Mouse (Mus musculus) kidney, postnatal 0 days (tissue): Measurements from ENCODE around the gene Ptpn23. TPM values are rescaled to one million over a fixed set of nuclear protein-coding genes. Genes with fewer than 3 reads are reported as not detected.

Experiments
- ATAC-seq: fragments of 200-750 bp; cut with Nextera tagmentation; replicated peaks from 2 replicates; pipeline ENCODE4 v1.8.0; 2017; ENCODE audit warnings: low read depth, moderate number of reproducible peaks, moderate TSS enrichment, moderate library complexity; ENCODE audit not compliant: low FRiP score
- DNase-seq: peaks from one replicate; pipeline ENCODE4 v3.0.0-alpha.2; 2016; ENCODE audit warnings: low spot score
- H3K27ac ChIP-seq: fragments of 300-500 bp; sonication (generic); 2 replicates; pipeline ENCODE4 v1.5.1; 2014; ENCODE audit warnings: mild to moderate bottlenecking
- H3K27me3 ChIP-seq: fragments of 300-500 bp; sonication (generic); 2 replicates; pipeline ENCODE4 v1.6.1; 2014; ENCODE audit warnings: low read length, mixed read lengths; ENCODE audit not compliant: insufficient read depth
- H3K36me3 ChIP-seq: fragments of 300-500 bp; sonication (generic); 2 replicates; pipeline ENCODE4 v1.6.1; 2014; ENCODE audit warnings: low read length, mixed read lengths; ENCODE audit not compliant: insufficient read depth
- H3K4me1 ChIP-seq: fragments of 300-500 bp; sonication (generic); replicated peaks from 2 replicates; pipeline ENCODE4 v1.6.1; 2014; ENCODE audit warnings: antibody characterized with exemption, low read length, mixed read lengths; ENCODE audit not compliant: insufficient read depth
- H3K4me2 ChIP-seq: fragments of 300-500 bp; sonication (generic); 2 replicates; pipeline ENCODE4 v1.6.1; 2014; ENCODE audit warnings: mild to moderate bottlenecking, low read length, moderate library complexity, mixed read lengths
- H3K4me3 ChIP-seq: fragments of 300-500 bp; sonication (generic); replicated peaks from 2 replicates; pipeline ENCODE4 v1.5.1; 2014; ENCODE audit warnings: low read depth, low read length
- H3K9ac ChIP-seq: fragments of 300-500 bp; sonication (generic); 2 replicates; pipeline ENCODE4 v1.6.1; 2014; ENCODE audit warnings: low read depth, low read length
- H3K9me3 ChIP-seq: fragments of 300-500 bp; sonication (generic); replicated peaks from 2 replicates; pipeline ENCODE4 v1.6.1; 2016; ENCODE audit warnings: low read length, inconsistent platforms, mixed read lengths
- CTCF ChIP-seq: IDR thresholded peaks from 2 replicates; pipeline ENCODE4 v1.5.1; 2016; ENCODE audit warnings: antibody characterized with exemption, low read depth, mild to moderate bottlenecking, moderate library complexity
- WGBS: fragments of 180-500 bp; shearing (Covaris S2); extraction: QIAGEN DNeasy Blood & Tissue Kit; methylation state at CpG from one replicate; pipeline ENCODE4 v1.1.7; 2014; 5-methylcytosine and 5-hydroxymethylcytosine counted together
- polyA plus RNA-seq: library from polyadenylated mRNA; unstranded; fragments of >200 nt; fragmentation: Nextera tagmentation; extraction: Ambion mirVana; gene quantifications from 2 replicates; pipeline ENCODE4 v1.2.1, GENCODE M21; 2015

Gene Ptpn23
- polyA plus RNA-seq, 1 experiment from 2014 or later, result 11.7 TPM

GRCm38 (mm10) chr9:110436041-110436440, 28.0 kb upstream of the Ptpn23 start:
- H3K9me3 ChIP-seq, result no peaks in the 10 kb centered on the region
- ATAC-seq (no peak), DNase-seq (no peak)
- no peak overlapping the region for H3K27ac ChIP-seq
- H3K4me2 ChIP-seq, result no peak overlapping the region
- 92% methylated on average over 11 of the region's 11 CpGs for WGBS
- no peak overlapping the region for H3K9ac ChIP-seq
- H3K36me3 ChIP-seq, result peaks cover 19% of the 10 kb centered on the region; the same call in 1 of the 2 replicates
- no peak for TF ChIP-seq CTCF
- H3K4me1 ChIP-seq, result no peaks in the 10 kb centered on the region
- no peaks in the 10 kb centered on the region for H3K27me3 ChIP-seq
- H3K4me3 ChIP-seq, result no peak overlapping the region

- H3K9ac ChIP-seq, result no peak overlapping the region
- H3K4me3 ChIP-seq, result no peak overlapping the region
- no peak for TF ChIP-seq CTCF
- H3K36me3 ChIP-seq, result peaks cover 26% of the 10 kb centered on the region; the same call in 1 of the 2 replicates
- DNase-seq (no peak), ATAC-seq (no peak)
- no peaks in the 10 kb centered on the region for H3K27me3 ChIP-seq
- no peaks in the 10 kb centered on the region for H3K4me1 ChIP-seq
- no peaks in the 10 kb centered on the region for H3K9me3 ChIP-seq
- no peak overlapping the region for H3K4me2 ChIP-seq
- 96% methylated on average over 2 of the region's 2 CpGs for WGBS
- no peak overlapping the region for H3K27ac ChIP-seq
These were observed 25.0 kb upstream of the Ptpn23 start for GRCm38 (mm10) chr9:110433045-110433444.

GRCm38 (mm10) chr9:110431241-110431640, 23.2 kb upstream of the Ptpn23 start:
- 87% methylated on average over 8 of the region's 8 CpGs for WGBS
- H3K4me2 ChIP-seq, result no peak overlapping the region
- no peaks in the 10 kb centered on the region for H3K4me1 ChIP-seq
- H3K27ac ChIP-seq, result no peak overlapping the region
- DNase-seq (no peak), ATAC-seq (no peak)
- peaks cover 32% of the 10 kb centered on the region; the same call in 1 of the 2 replicates for H3K36me3 ChIP-seq
- H3K9ac ChIP-seq, result no peak overlapping the region
- TF ChIP-seq CTCF, result no peak
- no peaks in the 10 kb centered on the region for H3K27me3 ChIP-seq
- H3K4me3 ChIP-seq, result no peak overlapping the region
- H3K9me3 ChIP-seq, result no peaks in the 10 kb centered on the region

DNA sequence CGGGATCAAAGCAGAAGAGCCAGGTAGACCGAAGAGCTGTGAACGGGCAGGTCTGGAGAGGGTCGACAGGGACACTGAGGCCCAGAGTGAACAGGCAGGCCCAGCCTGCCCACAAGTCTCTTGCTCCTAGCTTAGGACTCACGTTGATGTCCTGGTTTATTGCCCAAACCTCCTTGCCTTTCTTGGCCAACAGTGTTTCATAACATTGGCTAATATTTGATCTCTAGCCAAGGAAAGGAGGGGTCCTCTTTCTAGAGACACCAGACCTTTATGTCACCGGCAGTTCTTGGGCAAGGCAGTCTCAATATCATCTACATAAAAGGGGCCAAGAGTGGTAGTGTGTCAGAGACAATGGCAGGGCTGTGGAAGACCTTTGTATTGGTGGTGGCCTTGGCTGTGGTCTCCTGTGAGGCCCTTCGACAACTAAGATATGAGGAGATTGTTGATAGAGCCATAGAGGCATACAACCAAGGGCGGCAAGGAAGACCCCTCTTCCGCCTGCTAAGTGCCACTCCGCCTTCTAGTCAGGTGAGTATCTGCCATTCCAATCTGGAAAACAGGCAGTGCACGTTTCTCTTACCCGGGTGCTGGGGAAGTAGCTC, 11.6 kb upstream of the Ptpn23 start, which contains the start of gene Ngp:
Gene Ngp, plus strand, starts transcription at position 237 of the 602 bp plus-strand sequence.
- Histone ChIP-seq H3K4me2 (no peak within 1 kb of the TSS), H3K27ac (no peak within 1 kb of the TSS), H3K4me3 (no peak within 1 kb of the TSS), H3K9me3 (no peaks in the 10 kb centered on the region), H3K36me3 (no peaks in the 10 kb centered on the region), H3K27me3 (no peaks in the 10 kb centered on the region), H3K9ac (no peak within 1 kb of the TSS), H3K4me1 (no peaks in the 10 kb centered on the region; the same call in 1 of the 2 replicates)
- DNase-seq (no peak), ATAC-seq (no peak)
- WGBS, result 89% methylated on average over 12 of the region's 12 CpGs
- TF ChIP-seq CTCF, result no peak

DNA sequence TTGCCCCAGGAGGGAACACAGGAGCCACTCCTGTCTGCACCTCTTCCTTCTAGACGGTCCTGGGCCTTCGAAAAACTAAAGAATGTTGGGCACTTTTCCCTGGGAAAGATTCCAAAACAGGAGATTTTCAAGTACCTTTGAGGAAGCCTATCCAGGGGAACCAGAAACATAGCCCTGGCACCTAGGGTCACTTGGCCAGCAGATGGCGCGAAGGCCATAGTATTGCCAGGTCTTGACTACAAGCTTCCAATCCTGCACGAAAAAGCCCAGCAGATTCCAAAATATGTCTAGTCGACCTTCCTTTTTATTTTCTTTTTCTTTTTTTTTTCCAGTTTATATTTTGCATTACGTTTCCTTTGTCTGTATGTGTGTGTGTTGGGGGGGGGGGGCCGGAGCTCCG, 5.8 kb upstream of the Ptpn23 start:
- Histone ChIP-seq H3K27me3 (no peaks in the 10 kb centered on the region), H3K27ac (no peak overlapping the region), H3K4me1 (no peaks in the 10 kb centered on the region), H3K9ac (no peak overlapping the region), H3K36me3 (no peaks in the 10 kb centered on the region), H3K4me3 (no peak overlapping the region), H3K9me3 (no peaks in the 10 kb centered on the region), H3K4me2 (no peak overlapping the region)
- WGBS, result 48% methylated on average over 9 of the region's 9 CpGs
- peak; percentile 72 for TF ChIP-seq CTCF
- ATAC-seq (no peak), DNase-seq (peak; percentile 69)

GRCm38 (mm10) chr9:110412926-110413325, 4.9 kb upstream of the Ptpn23 start:
- Histone ChIP-seq H3K9me3 (no peaks in the 10 kb centered on the region), H3K4me2 (no peak overlapping the region), H3K36me3 (no peaks in the 10 kb centered on the region), H3K4me1 (no peaks in the 10 kb centered on the region), H3K27ac (no peak overlapping the region), H3K9ac (no peak overlapping the region), H3K4me3 (no peak overlapping the region), H3K27me3 (no peaks in the 10 kb centered on the region)
- ATAC-seq, result no peak
- TF ChIP-seq CTCF, result no peak
- no peak for DNase-seq
- WGBS, result 60% methylated on average over 7 of the region's 7 CpGs
